Mouse (Mus musculus): ENCODE results near the gene Wdr64.

- TF ChIP-seq POLR2A (IDR thresholded peaks at IDR 0.05; ENCODE audit: borderline replicate concordance, insufficient read depth, low read length), result no peak
- TF ChIP-seq CTCF (IDR thresholded peaks at IDR 0.05; ENCODE audit: borderline replicate concordance, insufficient read depth, low read depth, low read length), result no peak
Measured at GRCm38 (mm10) chr1:175699375-175699774, 982 bp downstream of the Wdr64 start.
